Mouse (Mus musculus) brain, embryonic 14.5 days (tissue): ENCODE results near the gene Alg9. TPM values are rescaled to one million over a fixed set of nuclear protein-coding genes. Genes with fewer than 3 reads are reported as not detected.

ENCODE experiments used
- DNase-seq: peaks from one replicate; pipeline ENCODE4 v3.0.0-alpha.2; 2011; ENCODE audit warnings: low read depth
- CTCF ChIP-seq: fragments of 200-500 bp; IDR thresholded peaks from 2 replicates; pipeline ENCODE4 v1.5.1; 2012; ENCODE audit warnings: inconsistent platforms, mild to moderate bottlenecking, moderate library complexity, borderline replicate concordance; ENCODE audit not compliant: insufficient read depth, insufficient read length; ENCODE audit errors: extremely low read depth
- POLR2A ChIP-seq: fragments of 200-500 bp; IDR thresholded peaks from 2 replicates; pipeline ENCODE4 v1.6.1; 2012; ENCODE audit warnings: mild to moderate bottlenecking, inconsistent platforms, borderline replicate concordance; ENCODE audit not compliant: poor library complexity, insufficient read depth, insufficient read length, severe bottlenecking; ENCODE audit errors: extremely low read depth
- polyA plus RNA-seq: library from polyadenylated mRNA; depleted of rRNA; stranded (reverse); fragments of >200 nt; gene quantifications from 2 replicates; pipeline ENCODE4 v1.2.3, GENCODE M21; 2012; rRNA removed

Gene Alg9
- polyA plus RNA-seq, 1 experiment, result 53.9 TPM

DNA sequence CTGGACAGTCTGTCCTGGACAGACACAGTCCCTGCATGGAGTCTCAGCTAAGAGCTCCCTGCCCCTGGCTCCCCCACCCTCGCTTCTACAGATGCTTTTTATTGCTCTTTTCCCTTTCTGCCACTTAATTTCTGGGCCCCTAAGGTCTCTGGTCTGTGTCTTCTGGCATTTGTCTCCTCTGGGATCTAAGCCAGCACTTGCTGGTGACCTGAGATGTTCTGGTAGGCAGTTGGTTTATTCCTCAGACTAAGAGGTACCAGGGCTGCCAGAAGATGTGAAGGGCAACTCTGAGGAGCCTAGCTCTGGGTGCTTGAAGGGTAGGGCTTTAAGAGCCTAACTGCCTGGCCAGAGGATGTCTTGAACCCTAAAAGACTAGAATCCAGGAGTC is 110.8 kb downstream of the Alg9 start:
- DNase-seq, result no peak
- TF ChIP-seq POLR2A, result no peak
- no peak for TF ChIP-seq CTCF

- no peak for DNase-seq
- TF ChIP-seq CTCF (no peak), POLR2A (no peak)
Measured at GRCm38 (mm10) chr9:50886870-50887269, 112.1 kb downstream of the Alg9 start.

GRCm38 (mm10) chr9:50887351-50887750 is 112.5 kb downstream of the Alg9 start:
- peak; percentile 47 for DNase-seq
- no peak for TF ChIP-seq POLR2A
- no peak for TF ChIP-seq CTCF

DNA sequence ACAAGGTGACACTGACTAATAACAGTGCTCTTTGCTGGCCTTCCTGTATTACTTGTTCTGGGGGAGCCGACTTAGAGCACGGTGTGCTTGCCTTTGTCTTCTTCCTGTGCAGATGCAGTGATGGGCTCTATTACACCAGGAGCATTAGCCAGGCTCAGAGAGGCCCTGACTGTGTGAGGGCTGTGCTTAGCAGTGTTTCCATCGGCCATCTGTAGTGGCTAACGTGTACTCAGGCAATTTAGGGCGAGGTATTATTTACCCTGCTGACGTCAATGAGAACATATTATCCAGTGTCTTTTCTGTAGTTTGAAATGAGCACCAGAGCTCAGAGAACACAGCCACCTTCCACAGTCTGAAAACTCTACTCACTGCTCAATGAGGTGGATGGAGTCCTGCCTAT is 114.4 kb downstream of the Alg9 start:
- TF ChIP-seq CTCF (no peak), POLR2A (no peak)
- DNase-seq, result no peak

- DNase-seq, result no peak
- TF ChIP-seq CTCF (no peak), POLR2A (no peak)
Measured at GRCm38 (mm10) chr9:50889964-50890363, 115.1 kb downstream of the Alg9 start.

DNA sequence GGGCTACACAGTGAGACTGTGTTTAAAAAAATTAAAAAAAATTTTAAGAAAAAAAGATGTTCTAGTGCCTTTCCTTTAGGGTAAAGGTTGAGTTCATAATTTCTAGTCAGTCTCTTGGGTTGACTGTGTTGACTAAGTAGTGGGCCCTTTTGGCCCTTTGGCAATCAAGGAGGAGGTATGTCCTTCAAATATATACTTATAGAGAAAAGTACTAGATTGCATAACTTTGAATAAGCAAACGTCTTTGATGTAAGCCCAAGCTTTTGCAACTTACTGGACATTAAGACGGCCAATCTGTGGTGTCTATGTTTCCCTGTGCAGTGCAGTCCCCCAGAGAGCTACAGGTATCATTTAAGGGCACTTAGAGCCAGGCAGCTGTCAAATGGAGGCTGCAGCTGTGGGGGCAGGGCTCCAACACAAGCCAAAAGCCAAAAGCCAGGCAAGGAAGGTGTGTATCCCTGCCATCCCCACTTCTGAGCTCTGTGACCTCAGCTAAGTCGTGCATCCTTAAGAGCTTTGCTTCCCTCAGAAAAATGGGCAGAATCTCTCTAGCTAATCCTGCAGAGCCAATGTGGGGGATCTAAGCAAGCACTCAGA is 115.8 kb downstream of the Alg9 start:
- TF ChIP-seq POLR2A (no peak), CTCF (no peak)
- DNase-seq, result no peak

Other genes starting within 250 kb of the Alg9 start
- gene Pts, start 246.3 kb upstream of the Alg9 start, polyA plus RNA-seq, result 73.9 and 77.3 TPM in 2 replicates
- gene Il18, start 220.2 kb upstream of the Alg9 start, polyA plus RNA-seq, result 13.0 and 13.2 TPM in 2 replicates
- gene Bco2, start 219.8 kb upstream of the Alg9 start, polyA plus RNA-seq, result 0.26 and 0.37 TPM in 2 replicates
- not detected in 2 replicates for gene Tex12, start 213.7 kb upstream of the Alg9 start, polyA plus RNA-seq
- gene Sdhd, start 171.2 kb upstream of the Alg9 start, polyA plus RNA-seq, result 141 and 178 TPM in 2 replicates
- 302 and 372 TPM in 2 replicates for gene Timm8b, start 171.1 kb upstream of the Alg9 start, polyA plus RNA-seq
- gene Pih1d2, start 157.7 kb upstream of the Alg9 start, polyA plus RNA-seq, result 4.6 and 5.1 TPM in 2 replicates
- gene Nkapd1, start 157.6 kb upstream of the Alg9 start, polyA plus RNA-seq, result 18.4 and 21.5 TPM in 2 replicates
- gene Dlat, start 115.2 kb upstream of the Alg9 start, polyA plus RNA-seq, result 25.4 and 32.9 TPM in 2 replicates
- 29.9 and 40.6 TPM in 2 replicates for gene Dixdc1, start 35.5 kb upstream of the Alg9 start, polyA plus RNA-seq
- 1.2 and 1.7 TPM in 2 replicates for gene 2310030G06Rik, start 28.5 kb upstream of the Alg9 start, polyA plus RNA-seq
- 5.7 and 6.1 TPM in 2 replicates for gene Cryab, start 23.7 kb upstream of the Alg9 start, polyA plus RNA-seq
- 1.3 and 1.8 TPM in 2 replicates for gene Hspb2, start 22.7 kb upstream of the Alg9 start, polyA plus RNA-seq
- 8.0 and 8.3 TPM in 2 replicates for gene Fdxacb1, start 6.8 kb upstream of the Alg9 start, polyA plus RNA-seq
- 46.5 and 50.1 TPM in 2 replicates for gene 1110032A03Rik, start 501 bp downstream of the Alg9 start, polyA plus RNA-seq
- 32.2 and 38.5 TPM in 2 replicates for gene Ppp2r1b, start 70.3 kb downstream of the Alg9 start, polyA plus RNA-seq
- 17.2 and 20.8 TPM in 2 replicates for gene Sik2, start 234.1 kb downstream of the Alg9 start, polyA plus RNA-seq